Mouse (Mus musculus) lung, adult 2 months (tissue): ENCODE results near the gene Zfp93.

Experiments used
- CTCF ChIP-seq: fragments of 200-500 bp; IDR thresholded peaks from 2 replicates; pipeline ENCODE4 v1.5.1; 2011; ENCODE audit warnings: mild to moderate bottlenecking, low read length, control low read depth; ENCODE audit not compliant: insufficient read depth
- POLR2A ChIP-seq: fragments of 200-500 bp; IDR thresholded peaks from 2 replicates; pipeline ENCODE4 v1.6.1; 2011; ENCODE audit warnings: low read depth, mild to moderate bottlenecking, control low read depth, low read length, borderline replicate concordance; ENCODE audit errors: extremely low read depth

DNA sequence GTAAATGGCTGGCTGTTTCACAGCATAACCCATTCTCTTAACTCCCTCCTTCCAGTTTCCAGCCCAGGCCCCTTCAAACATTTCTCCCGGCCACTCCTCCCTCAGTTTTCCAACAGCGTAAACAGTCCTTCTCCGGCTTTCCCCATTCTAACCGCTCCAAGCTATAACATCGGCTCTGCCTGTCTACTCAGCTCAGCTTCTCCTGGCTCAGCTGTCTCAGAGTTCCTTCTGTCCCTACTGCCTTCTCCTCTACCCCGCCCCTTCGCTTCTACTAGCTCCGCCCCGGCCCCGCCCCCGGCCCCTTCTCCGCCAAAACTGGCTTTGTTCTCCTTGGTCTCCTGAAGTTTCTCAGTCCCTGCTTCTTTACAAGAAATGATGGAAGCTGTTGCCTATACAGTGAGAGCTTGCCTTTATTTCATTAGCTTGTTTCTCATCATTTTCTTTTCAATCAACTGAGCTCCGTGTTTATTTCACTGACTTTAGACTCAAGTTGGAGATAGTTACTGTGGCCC lies 30.6 kb downstream of the Zfp93 start, which contains the start of gene Zfp61:
- no peak for TF ChIP-seq POLR2A
- TF ChIP-seq CTCF, result no peak
